Mouse (Mus musculus) forebrain, embryonic 15.5 days (tissue): Measurements from ENCODE around the gene Psd. TPM values are rescaled to one million over a fixed set of nuclear protein-coding genes. Genes with fewer than 3 reads are reported as not detected.
A peak's percentile ranks its signal among the peaks of the same experiment; 100 is the strongest.

Source experiments
- ATAC-seq: fragments of 200-750 bp; cut with Nextera tagmentation; replicated peaks from 2 replicates; pipeline ENCODE4 v1.8.0; 2017; ENCODE audit warnings: mild to moderate bottlenecking, moderate TSS enrichment, moderate library complexity
- H3K27ac ChIP-seq: fragments of 300-500 bp; sonication (generic); replicated peaks from 2 replicates; pipeline ENCODE4 v1.5.1; 2015; ENCODE audit warnings: mild to moderate bottlenecking, inconsistent platforms
- H3K27me3 ChIP-seq: fragments of 300-500 bp; sonication (generic); 2 replicates; pipeline ENCODE4 v1.6.1; 2015; ENCODE audit warnings: inconsistent platforms
- H3K36me3 ChIP-seq: fragments of 300-500 bp; sonication (generic); 2 replicates; pipeline ENCODE4 v1.6.1; 2015; ENCODE audit warnings: mild to moderate bottlenecking, inconsistent platforms
- H3K4me1 ChIP-seq: fragments of 300-500 bp; sonication (generic); 2 replicates; pipeline ENCODE4 v1.6.1; 2015; ENCODE audit warnings: inconsistent platforms
- H3K4me2 ChIP-seq: fragments of 300-500 bp; sonication (generic); replicated peaks from 2 replicates; pipeline ENCODE4 v1.6.1; 2015; ENCODE audit warnings: mild to moderate bottlenecking, inconsistent platforms
- H3K4me3 ChIP-seq: fragments of 300-500 bp; sonication (generic); 2 replicates; pipeline ENCODE4 v1.5.1; 2015; ENCODE audit warnings: mild to moderate bottlenecking, inconsistent platforms
- H3K9ac ChIP-seq: fragments of 300-500 bp; sonication (generic); replicated peaks from 2 replicates; pipeline ENCODE4 v1.6.1; 2015; ENCODE audit warnings: mild to moderate bottlenecking, inconsistent platforms
- H3K9me3 ChIP-seq: fragments of 300-500 bp; sonication (generic); 2 replicates; pipeline ENCODE4 v1.6.1; 2016; ENCODE audit warnings: inconsistent platforms
- WGBS: fragments of 180-500 bp; shearing (Covaris S2); methylation state at CpG from one replicate; pipeline ENCODE4 v1.1.7; 2015; ENCODE audit warnings: mixed read lengths; 5-methylcytosine and 5-hydroxymethylcytosine counted together
- polyA plus RNA-seq: library from polyadenylated mRNA; unstranded; fragments of >200 nt; fragmentation: Nextera tagmentation; extraction: Ambion mirVana; gene quantifications from 2 replicates; pipeline ENCODE4 v1.2.1, GENCODE M21; 2015

Psd gene
- polyA plus RNA-seq, 1 experiment from 2014 or later = 78.2 TPM

- 0 out of 2 replicates have a peak, but pooled peaks cover 7% of the 10 kb centered on the region for H3K27me3 ChIP-seq
- no peak for ATAC-seq
- peak within 1 kb of the TSS; percentile 75 for H3K4me3 ChIP-seq
- H3K4me2 ChIP-seq = peak within 1 kb of the TSS; percentile 90
- H3K4me1 ChIP-seq = peaks cover 19% of the 10 kb centered on the region
- peak within 1 kb of the TSS; percentile 93 for H3K27ac ChIP-seq
- WGBS = 50% methylated on average over 10 of the region's 10 CpGs
- H3K36me3 ChIP-seq = no peaks in the 10 kb centered on the region
- no peaks in the 10 kb centered on the region for H3K9me3 ChIP-seq
- H3K9ac ChIP-seq = peak within 1 kb of the TSS; percentile 92
These were observed 23.4 kb upstream of the Psd start, which contains the start of gene 2310034G01Rik for GRCm38 (mm10) chr19:46350168-46350932. Gene 2310034G01Rik (minus strand): TSS chr19:46350302.

- Histone ChIP-seq H3K9ac (peak overlapping the region; percentile 92), H3K27ac (peak overlapping the region; percentile 93; the same call in 1 of the 2 replicates), H3K4me3 (peak overlapping the region; percentile 75), H3K4me2 (peak overlapping the region; percentile 90), H3K27me3 (0 out of 2 replicates have a peak, but pooled peaks cover 7% of the 10 kb centered on the region), H3K4me1 (peaks cover 22% of the 10 kb centered on the region), H3K36me3 (no peaks in the 10 kb centered on the region), H3K9me3 (no peaks in the 10 kb centered on the region)
- ATAC-seq = peak; percentile 20; the same call in 1 of the 2 replicates
- 28% methylated on average over 6 of the region's 6 CpGs for WGBS
These were observed 22.6 kb upstream of the Psd start for GRCm38 (mm10) chr19:46349550-46349949.

GRCm38 (mm10) chr19:46348761-46349458, 22.0 kb upstream of the Psd start:
- no peaks in the 10 kb centered on the region for H3K36me3 ChIP-seq
- H3K9ac ChIP-seq = peak overlapping the region; percentile 92
- peak overlapping the region; percentile 93 for H3K27ac ChIP-seq
- peak overlapping the region; percentile 90 for H3K4me2 ChIP-seq
- H3K4me3 ChIP-seq = peak overlapping the region; percentile 75
- WGBS = under 1% methylated on average over 78 of the region's 78 CpGs
- 0 out of 2 replicates have a peak, but pooled peaks cover 7% of the 10 kb centered on the region for H3K27me3 ChIP-seq
- peaks cover 24% of the 10 kb centered on the region for H3K4me1 ChIP-seq
- no peaks in the 10 kb centered on the region for H3K9me3 ChIP-seq
- peak; percentile 94 for ATAC-seq

DNA sequence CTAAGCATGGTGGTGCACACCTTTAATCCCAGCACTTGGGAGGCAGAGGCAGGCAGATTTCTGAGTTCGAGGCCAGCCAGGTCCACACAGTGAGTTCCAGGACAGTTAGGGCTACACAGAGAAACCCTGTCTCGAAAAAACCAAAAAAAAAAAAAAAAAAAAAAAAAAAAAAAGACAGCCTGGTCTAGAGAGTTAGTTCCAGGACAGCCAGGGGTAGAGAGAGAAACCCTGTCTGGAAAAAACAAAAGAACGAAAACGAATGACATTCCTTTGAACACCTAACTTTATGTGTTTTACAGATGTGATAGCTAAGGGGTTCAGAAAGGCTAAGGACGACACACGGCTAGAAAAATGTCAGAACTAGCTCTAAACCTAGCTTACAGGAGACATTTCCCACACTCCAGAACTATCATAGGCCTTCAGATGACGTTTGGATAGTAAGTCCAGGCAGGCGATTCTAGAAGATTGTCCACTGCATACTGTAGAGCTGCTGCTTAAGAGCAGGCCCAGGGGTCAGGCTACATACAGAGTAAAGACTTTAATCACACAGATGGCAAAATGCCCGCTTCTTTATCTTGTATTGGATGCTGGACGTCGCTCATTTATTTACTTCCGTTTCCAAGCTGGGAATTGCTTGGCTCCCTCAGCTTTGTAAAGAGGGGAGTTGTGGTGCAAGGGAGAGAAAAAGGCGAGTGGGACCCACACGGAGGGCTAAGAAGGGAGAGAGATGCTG, 21.1 kb upstream of the Psd start:
- Histone ChIP-seq H3K9me3 (no peaks in the 10 kb centered on the region), H3K4me1 (peaks cover 24% of the 10 kb centered on the region), H3K27me3 (0 out of 2 replicates have a peak, but pooled peaks cover 7% of the 10 kb centered on the region), H3K9ac (peak overlapping the region; percentile 92), H3K27ac (peak overlapping the region; percentile 93), H3K4me3 (peak overlapping the region; percentile 75), H3K4me2 (peak overlapping the region; percentile 90), H3K36me3 (no peaks in the 10 kb centered on the region)
- ATAC-seq = no peak
- WGBS = 28% methylated on average over 14 of the region's 14 CpGs

- Histone ChIP-seq H3K4me1 (peaks cover 24% of the 10 kb centered on the region), H3K27me3 (0 out of 2 replicates have a peak, but pooled peaks cover 7% of the 10 kb centered on the region), H3K9ac (no peak overlapping the region), H3K4me3 (no peak overlapping the region), H3K27ac (no peak overlapping the region), H3K4me2 (no peak overlapping the region), H3K36me3 (no peaks in the 10 kb centered on the region), H3K9me3 (no peaks in the 10 kb centered on the region)
- 95% methylated on average over 1 of the region's 1 CpGs for WGBS
- ATAC-seq = no peak
These were observed 20.2 kb upstream of the Psd start for GRCm38 (mm10) chr19:46347146-46347545.

- H3K36me3 ChIP-seq = no peaks in the 10 kb centered on the region
- peaks cover 20% of the 10 kb centered on the region for H3K4me1 ChIP-seq
- H3K4me3 ChIP-seq = no peak overlapping the region
- H3K4me2 ChIP-seq = no peak overlapping the region
- H3K27me3 ChIP-seq = 0 out of 2 replicates have a peak, but pooled peaks cover 4% of the 10 kb centered on the region
- no peak for ATAC-seq
- no peak overlapping the region for H3K27ac ChIP-seq
- no peaks in the 10 kb centered on the region for H3K9me3 ChIP-seq
- no peak overlapping the region for H3K9ac ChIP-seq
- WGBS = 24% methylated on average over 7 of the region's 7 CpGs
These were observed 17.9 kb upstream of the Psd start for GRCm38 (mm10) chr19:46344710-46345419.

GRCm38 (mm10) chr19:46339287-46339971, 12.5 kb upstream of the Psd start:
- Histone ChIP-seq H3K4me2 (peak overlapping the region; percentile 82), H3K4me3 (peak overlapping the region; percentile 56), H3K4me1 (peaks cover 29% of the 10 kb centered on the region), H3K9ac (0 out of 2 replicates have a peak overlapping the region, but pooled peaks have one; percentile 20), H3K9me3 (no peaks in the 10 kb centered on the region), H3K27me3 (no peaks in the 10 kb centered on the region), H3K27ac (peak overlapping the region; percentile 67), H3K36me3 (no peaks in the 10 kb centered on the region)
- peak; percentile 36 for ATAC-seq
- 47% methylated on average over 7 of the region's 7 CpGs for WGBS

DNA sequence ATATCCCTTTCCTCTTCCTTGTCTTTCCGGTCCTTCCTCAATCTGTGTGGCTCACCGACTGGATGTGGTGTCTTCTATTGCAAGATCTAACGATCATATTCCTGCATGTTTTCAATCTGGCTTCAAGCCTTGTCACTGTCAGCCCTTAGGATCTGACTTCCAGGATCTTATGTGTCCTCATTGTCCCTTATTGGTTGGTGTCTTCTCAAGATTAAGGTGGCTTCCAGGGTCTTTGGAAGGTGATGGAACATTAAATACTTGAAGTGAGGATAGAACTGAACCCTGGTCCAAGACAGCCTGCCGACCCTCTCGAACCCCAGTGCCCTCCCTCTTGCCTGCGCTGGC, 12.0 kb upstream of the Psd start:
- peak overlapping the region; percentile 67 for H3K27ac ChIP-seq
- peak overlapping the region; percentile 56 for H3K4me3 ChIP-seq
- no peak; the same call in 1 of the 2 replicates for ATAC-seq
- peak overlapping the region; percentile 82 for H3K4me2 ChIP-seq
- no peaks in the 10 kb centered on the region for H3K36me3 ChIP-seq
- peak overlapping the region; percentile 20; the same call in 1 of the 2 replicates for H3K9ac ChIP-seq
- peaks cover 29% of the 10 kb centered on the region for H3K4me1 ChIP-seq
- no peaks in the 10 kb centered on the region for H3K9me3 ChIP-seq
- no peaks in the 10 kb centered on the region for H3K27me3 ChIP-seq
- WGBS = 48% methylated on average over 6 of the region's 6 CpGs

DNA sequence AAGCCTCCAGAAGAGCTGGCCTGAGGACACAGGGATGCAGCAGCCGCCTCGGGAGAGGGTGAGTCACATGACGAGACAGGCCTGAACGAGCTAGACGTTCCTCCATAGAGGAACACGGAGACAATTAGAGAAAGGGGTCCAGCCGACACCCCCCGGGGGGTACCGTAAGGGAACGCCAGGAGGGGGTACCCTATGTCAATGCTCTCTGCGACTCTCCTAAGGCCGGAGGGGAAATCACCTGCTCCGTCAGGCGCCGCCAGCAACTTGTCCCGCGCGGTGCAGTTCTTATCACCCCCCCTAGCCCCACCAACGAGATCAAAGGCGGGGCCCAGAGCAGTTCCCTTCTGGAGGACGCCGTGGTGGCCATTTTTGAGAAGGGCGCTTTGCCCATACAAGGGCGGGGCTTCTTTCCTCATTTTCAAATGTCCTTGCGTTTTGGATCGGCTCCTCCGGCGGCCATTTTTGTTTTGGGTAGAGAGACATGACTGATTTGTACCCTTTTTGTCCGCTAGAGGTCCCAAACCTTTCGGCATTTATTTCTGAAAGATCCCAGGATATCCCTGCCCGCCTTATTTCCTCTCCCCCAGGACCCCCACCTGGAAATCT, 11.5 kb upstream of the Psd start, which contains the start of gene Cuedc2:
Gene Cuedc2 (minus strand): TSS at position 372 of the 606 bp plus-strand sequence.
- peak; percentile 88 for ATAC-seq
- under 1% methylated on average over 31 of the region's 31 CpGs for WGBS
- peaks cover 29% of the 10 kb centered on the region for H3K4me1 ChIP-seq
- H3K9me3 ChIP-seq = no peaks in the 10 kb centered on the region
- H3K27ac ChIP-seq = peak within 1 kb of the TSS; percentile 67
- no peaks in the 10 kb centered on the region for H3K27me3 ChIP-seq
- no peaks in the 10 kb centered on the region for H3K36me3 ChIP-seq
- H3K9ac ChIP-seq = peak within 1 kb of the TSS; percentile 81
- peak within 1 kb of the TSS; percentile 56 for H3K4me3 ChIP-seq
- peak within 1 kb of the TSS; percentile 82 for H3K4me2 ChIP-seq

GRCm38 (mm10) chr19:46337719-46338330, 10.9 kb upstream of the Psd start:
- Histone ChIP-seq H3K4me2 (peak overlapping the region; percentile 82), H3K9ac (peak overlapping the region; percentile 81), H3K27me3 (no peaks in the 10 kb centered on the region), H3K9me3 (no peaks in the 10 kb centered on the region), H3K36me3 (no peaks in the 10 kb centered on the region), H3K4me3 (peak overlapping the region; percentile 56), H3K4me1 (peaks cover 29% of the 10 kb centered on the region), H3K27ac (peak overlapping the region; percentile 67)
- no peak; the same call in 1 of the 2 replicates for ATAC-seq
- 28% methylated on average over 15 of the region's 15 CpGs for WGBS
